Mouse (Mus musculus): ENCODE measurements around the gene Ngfr.

Ngfr gene

GRCm38 (mm10) chr11:95595438-95596149 lies 8.1 kb upstream of the Ngfr start:
- DNase-seq (ENCODE audit: low spot score in 2 of 2) = no peak

- DNase-seq (ENCODE audit: low spot score in 2 of 2) = no peak
These were observed 7.2 kb upstream of the Ngfr start for GRCm38 (mm10) chr11:95594686-95595212.

- DNase-seq (ENCODE audit: low spot score in 2 of 2) = no peak
These were observed 6.0 kb upstream of the Ngfr start for GRCm38 (mm10) chr11:95593501-95593900.

DNA sequence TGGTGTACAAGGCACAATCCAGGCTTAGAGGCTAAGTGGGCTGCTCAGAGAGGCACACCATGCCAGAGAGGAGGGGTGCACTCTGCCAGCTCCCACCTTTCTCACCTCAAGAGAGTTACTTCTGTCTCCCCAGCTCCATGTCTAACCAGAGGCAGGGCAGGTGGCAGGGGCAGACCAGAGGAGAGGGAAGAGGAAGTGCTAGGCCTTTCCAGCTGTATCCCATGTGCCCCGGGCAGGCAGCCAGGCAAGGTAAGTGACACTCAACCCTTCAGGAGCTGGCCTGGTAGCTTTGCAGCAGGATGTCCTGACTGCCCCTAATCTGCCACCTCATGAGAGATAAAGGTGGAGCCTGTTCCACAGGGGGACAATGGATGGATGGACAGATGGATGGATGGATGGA lies 5.2 kb upstream of the Ngfr start:
- DNase-seq (ENCODE audit: low spot score in 2 of 2) = no peak

- no peak for DNase-seq (ENCODE audit: low spot score in 2 of 2)
These were observed 1.7 kb upstream of the Ngfr start for GRCm38 (mm10) chr11:95589195-95589594.

GRCm38 (mm10) chr11:95586751-95587422 lies 648 bp downstream of the Ngfr start:
- DNase-seq (ENCODE audit: low spot score in 2 of 2) = no peak

- DNase-seq (ENCODE audit: low spot score in 2 of 2) = peak; percentile 86 to 88
These were observed 1.4 kb downstream of the Ngfr start for GRCm38 (mm10) chr11:95586184-95586583.

GRCm38 (mm10) chr11:95585684-95586083 lies 1.9 kb downstream of the Ngfr start:
- DNase-seq (ENCODE audit: low spot score in 2 of 2) = no peak

DNA sequence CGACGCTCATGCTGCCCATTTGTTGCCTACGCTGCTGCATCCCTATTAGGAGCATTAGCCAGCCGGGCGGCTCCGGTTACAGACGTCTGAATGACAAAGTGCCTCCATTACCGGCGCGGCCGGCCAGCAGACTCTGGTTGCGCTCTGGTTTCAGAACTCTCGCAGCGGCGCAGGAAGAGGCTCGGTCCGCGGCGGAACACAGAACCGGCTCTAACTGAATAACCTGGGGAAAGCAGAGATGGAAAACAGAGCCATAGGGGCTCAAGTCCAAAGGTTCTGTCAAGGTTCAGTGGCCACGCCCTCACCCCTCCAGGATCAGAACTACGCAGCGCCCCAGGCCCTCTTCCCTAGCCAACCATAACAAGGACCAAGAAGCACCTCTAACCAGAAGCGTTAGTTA lies 2.3 kb downstream of the Ngfr start:
- no peak for DNase-seq (ENCODE audit: low spot score in 2 of 2)

DNA sequence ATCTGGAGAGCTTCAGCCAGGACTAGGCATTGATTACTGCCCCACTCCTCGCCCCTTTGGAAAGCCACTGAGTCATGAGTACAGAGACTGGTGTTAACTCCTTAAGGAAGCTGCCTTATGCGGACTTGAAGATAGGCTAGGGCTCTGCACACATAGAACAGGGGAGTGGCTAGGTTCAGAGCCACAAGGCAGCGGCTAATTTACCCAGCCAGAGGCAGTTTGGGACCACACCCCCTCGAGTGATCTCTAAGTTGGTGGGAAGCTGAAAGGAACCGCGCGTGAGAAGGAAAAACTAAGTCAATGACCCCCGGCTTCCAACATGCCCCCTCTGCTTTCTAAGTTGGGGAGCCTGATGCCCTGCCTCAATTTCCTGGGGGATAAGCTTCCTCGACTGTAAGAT lies 2.9 kb downstream of the Ngfr start:
- no peak for DNase-seq (ENCODE audit: low spot score in 2 of 2)

DNA sequence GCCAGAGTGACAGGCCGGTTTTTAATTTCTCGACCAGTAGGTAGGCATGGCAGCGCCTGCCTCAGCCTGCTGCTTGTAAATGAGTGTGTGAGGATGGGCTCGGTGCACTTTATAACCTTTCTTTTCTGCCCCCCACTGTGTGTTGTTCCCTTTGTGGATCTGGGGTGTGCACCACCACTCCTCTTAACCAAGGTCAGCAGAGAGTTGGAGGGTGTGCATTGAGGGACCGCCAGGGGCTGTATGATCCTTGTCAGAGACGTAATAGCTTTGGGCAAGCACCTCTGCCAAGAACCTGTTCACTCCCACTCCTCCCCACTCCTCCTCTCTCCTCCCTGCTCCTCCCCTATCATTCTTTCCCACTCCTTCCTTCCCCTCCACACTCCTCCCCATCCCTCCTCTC lies 4.1 kb downstream of the Ngfr start:
- no peak for DNase-seq (ENCODE audit: low spot score in 2 of 2)

DNA sequence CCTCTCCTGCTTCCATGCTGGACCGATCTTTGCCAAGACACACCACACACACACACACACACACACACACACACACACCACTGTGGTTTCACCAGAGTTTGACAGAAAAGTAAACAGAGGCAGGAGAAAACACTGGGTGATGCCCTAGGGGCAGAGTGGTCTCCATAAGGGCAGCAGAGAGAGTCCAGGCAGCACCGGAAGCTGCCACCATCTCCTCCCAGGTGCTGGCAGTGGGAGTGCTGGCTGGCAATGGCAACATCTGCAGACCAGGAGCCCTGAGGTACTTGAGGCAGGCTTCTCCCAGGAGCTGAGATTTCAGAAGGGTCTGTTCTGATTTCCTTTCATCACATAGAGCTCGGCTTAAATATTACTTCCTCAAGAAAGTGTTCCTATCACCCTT lies 5.3 kb downstream of the Ngfr start:
- DNase-seq (ENCODE audit: low spot score in 2 of 2) = no peak

GRCm38 (mm10) chr11:95579455-95579854 lies 8.1 kb downstream of the Ngfr start:
- DNase-seq (ENCODE audit: low spot score in 2 of 2) = no peak

DNA sequence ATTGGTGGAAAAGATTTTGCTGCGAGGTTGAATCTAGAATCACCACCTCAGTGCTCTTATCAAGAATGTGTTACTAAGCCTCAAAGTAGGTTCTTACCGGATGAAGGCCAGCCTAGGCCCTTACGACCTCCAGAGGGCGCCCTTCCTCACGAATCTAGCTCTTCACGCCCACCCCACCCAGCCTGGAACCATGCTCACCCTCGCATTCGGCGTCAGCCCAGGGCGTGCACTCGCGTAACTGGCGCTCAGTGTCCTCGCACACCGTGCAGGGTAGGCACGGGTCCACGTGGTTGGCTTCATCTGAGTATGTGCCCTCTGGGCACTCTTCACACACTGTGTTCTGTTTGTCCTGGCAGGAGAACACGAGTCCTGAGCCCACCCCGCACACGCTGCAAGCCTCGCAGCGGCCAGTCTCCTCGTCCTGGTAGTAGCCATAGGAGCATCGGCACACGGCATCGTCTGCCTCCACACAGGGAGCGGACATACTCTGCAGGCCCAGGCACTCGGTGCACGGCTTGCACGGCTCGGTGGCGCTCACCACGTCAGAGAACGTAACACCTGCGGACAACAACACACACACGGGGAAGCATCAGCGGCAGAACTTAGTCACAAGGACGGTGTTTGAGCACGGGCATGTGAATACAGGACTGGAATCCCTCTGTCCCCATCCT lies 9.6 kb downstream of the Ngfr start:
- peak in 1 of 2 experiments; percentile 37 for DNase-seq (ENCODE audit: low spot score in 2 of 2)

- no peak for DNase-seq (ENCODE audit: low spot score in 2 of 2)
These were observed 11.2 kb downstream of the Ngfr start for GRCm38 (mm10) chr11:95576299-95576698.

GRCm38 (mm10) chr11:95575791-95576190 lies 11.7 kb downstream of the Ngfr start:
- DNase-seq (ENCODE audit: low spot score in 2 of 2) = no peak

- DNase-seq (ENCODE audit: low spot score in 2 of 2) = no peak
These were observed 12.7 kb downstream of the Ngfr start for GRCm38 (mm10) chr11:95574786-95575334.

- DNase-seq (ENCODE audit: low spot score in 2 of 2) = no peak
These were observed 15.3 kb downstream of the Ngfr start for GRCm38 (mm10) chr11:95572227-95572626.

GRCm38 (mm10) chr11:95571755-95572154 lies 15.8 kb downstream of the Ngfr start:
- DNase-seq (ENCODE audit: low spot score in 2 of 2) = no peak

GRCm38 (mm10) chr11:95570827-95571619 lies 16.5 kb downstream of the Ngfr start:
- DNase-seq (ENCODE audit: low spot score in 2 of 2) = no peak

GRCm38 (mm10) chr11:95569908-95570307 lies 17.6 kb downstream of the Ngfr start:
- DNase-seq (ENCODE audit: low spot score in 2 of 2) = no peak
